Mouse (Mus musculus) gastrocnemius, postnatal 25 days (tissue): ENCODE results near the gene Smarca2. TPM values are rescaled to one million over a fixed set of nuclear protein-coding genes. Genes with fewer than 3 reads are reported as not detected.
A peak's percentile ranks its signal among the peaks of the same experiment; 100 is the strongest.
"Not testable (repeated sequence)": the region's sequence is repeated elsewhere in the genome, so short reads cannot be mapped to it uniquely, and the experiment has no call there.

Source experiments
- DNase-seq: peaks from one replicate; pipeline ENCODE4 v3.0.0; 2022
- total RNA-seq, 2 experiments: library from RNA; stranded (reverse); gene quantifications; 1 replicate in 1 of 2; 2 replicates in 1 of 2; pipeline ENCODE4 v1.2.3; 2021

Gene Smarca2
- total RNA-seq, 2 experiments from 2014 or later, result 38.4 to 40.9 TPM

GRCm38 (mm10) chr19:26616271-26616670 is 11.4 kb downstream of the Smarca2 start:
- DNase-seq, result no peak

- no peak for DNase-seq
These were observed 12.4 kb downstream of the Smarca2 start for GRCm38 (mm10) chr19:26617287-26617686.

- DNase-seq, result peak; percentile 20
These were observed 25.9 kb downstream of the Smarca2 start for GRCm38 (mm10) chr19:26630712-26631235.

GRCm38 (mm10) chr19:26632228-26632627 is 27.4 kb downstream of the Smarca2 start:
- no peak for DNase-seq

- no peak for DNase-seq
These were observed 35.7 kb downstream of the Smarca2 start for GRCm38 (mm10) chr19:26640556-26640955.

GRCm38 (mm10) chr19:26641269-26641668 is 36.4 kb downstream of the Smarca2 start:
- DNase-seq, result no peak

- DNase-seq, result no peak
These were observed 38.2 kb downstream of the Smarca2 start for GRCm38 (mm10) chr19:26643011-26643410.

- no peak for DNase-seq
These were observed 39.1 kb downstream of the Smarca2 start for GRCm38 (mm10) chr19:26643936-26644335.

GRCm38 (mm10) chr19:26645016-26645415 is 40.2 kb downstream of the Smarca2 start:
- no peak for DNase-seq

GRCm38 (mm10) chr19:26646128-26646527 is 41.3 kb downstream of the Smarca2 start:
- DNase-seq, result peak; percentile 16

GRCm38 (mm10) chr19:26650585-26651273 is 45.9 kb downstream of the Smarca2 start:
- DNase-seq, result no peak

- no peak for DNase-seq
These were observed 53.5 kb downstream of the Smarca2 start for GRCm38 (mm10) chr19:26658324-26658723.

- DNase-seq, result no peak
These were observed 55.1 kb downstream of the Smarca2 start for GRCm38 (mm10) chr19:26659976-26660375.

GRCm38 (mm10) chr19:26661198-26661597 is 56.3 kb downstream of the Smarca2 start:
- DNase-seq, result no peak

- DNase-seq, result no peak
These were observed 61.5 kb downstream of the Smarca2 start for GRCm38 (mm10) chr19:26666303-26666702.

- DNase-seq, result no peak
These were observed 65.2 kb downstream of the Smarca2 start for GRCm38 (mm10) chr19:26670089-26670488.

- not testable (repeated sequence) for DNase-seq
These were observed 66.6 kb downstream of the Smarca2 start for GRCm38 (mm10) chr19:26671413-26671812.

GRCm38 (mm10) chr19:26675917-26676316 is 71.1 kb downstream of the Smarca2 start:
- no peak for DNase-seq

GRCm38 (mm10) chr19:26678543-26678942 is 73.7 kb downstream of the Smarca2 start:
- no peak for DNase-seq

- DNase-seq, result no peak
These were observed 74.8 kb downstream of the Smarca2 start for GRCm38 (mm10) chr19:26679674-26680073.

GRCm38 (mm10) chr19:26681549-26681948 is 76.7 kb downstream of the Smarca2 start:
- no peak for DNase-seq

GRCm38 (mm10) chr19:26682130-26682529 is 77.3 kb downstream of the Smarca2 start:
- no peak for DNase-seq

- DNase-seq, result no peak
These were observed 77.9 kb downstream of the Smarca2 start for GRCm38 (mm10) chr19:26682731-26683130.

- DNase-seq, result no peak
These were observed 78.9 kb downstream of the Smarca2 start for GRCm38 (mm10) chr19:26683731-26684130.
